Mouse (Mus musculus): ENCODE measurements around the gene Olfr1373.

DNA sequence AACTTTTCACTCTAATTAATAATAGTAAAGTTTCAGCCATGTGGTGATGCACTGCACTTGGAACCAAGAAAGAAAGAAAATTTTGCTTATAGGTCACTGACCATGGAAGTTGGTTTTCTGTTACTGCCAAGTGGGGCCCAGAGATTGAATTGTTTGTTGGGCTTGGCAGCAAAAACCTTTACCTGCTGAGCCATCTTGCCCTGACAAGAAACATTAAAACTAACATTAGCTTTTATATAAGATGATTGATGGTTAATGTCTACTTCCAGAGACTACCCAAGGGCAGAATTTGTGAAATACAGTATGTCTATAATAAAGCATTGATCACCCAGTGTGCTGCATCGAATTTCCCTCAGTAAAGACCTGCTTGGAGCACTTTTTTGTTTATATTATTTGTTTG, 38.9 kb downstream of the Olfr1373 start:
- TF ChIP-seq POLR2A (IDR thresholded peaks at IDR 0.05; ENCODE audit: low read depth, low read length) = no peak
- TF ChIP-seq CTCF (IDR thresholded peaks at IDR 0.05; ENCODE audit: borderline replicate concordance, insufficient read depth, low read length) = no peak
